In the genomic region with DNA sequence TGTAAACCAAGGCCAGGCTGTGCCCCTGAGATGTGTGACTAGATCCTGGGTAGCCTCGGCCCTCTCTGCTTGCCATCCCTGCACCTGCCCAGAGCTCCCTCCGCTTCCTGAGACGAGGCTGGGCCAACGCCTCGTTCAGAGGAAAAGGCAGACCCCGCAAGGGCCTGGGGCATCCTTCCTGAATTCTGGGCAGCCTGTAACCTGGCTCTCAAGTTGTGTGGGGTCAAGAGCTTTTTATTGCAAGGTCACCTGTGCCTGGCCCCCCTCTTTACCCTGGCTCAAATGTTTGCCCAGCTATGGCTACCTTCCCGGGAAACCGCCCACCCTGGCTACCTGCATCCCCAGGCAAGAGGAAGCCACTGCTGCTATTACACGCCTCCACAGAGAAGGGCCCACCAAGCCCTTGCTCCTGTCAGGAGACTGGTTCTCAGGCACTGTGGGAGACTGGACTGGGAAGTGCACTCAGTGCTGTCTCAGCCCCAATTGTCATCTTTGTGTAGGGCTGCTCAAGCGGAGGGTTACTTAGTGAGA, we compare ENCODE assay signal across 8 mouse cellular contexts. TPM values are rescaled to one million over a fixed set of nuclear protein-coding genes. Genes with fewer than 3 reads are reported as not detected.
DNase-seq lines count a peak whose midpoint lies in the region; ATAC-seq and TF ChIP-seq lines count a peak whose summit lies in the region.

No protein-coding gene starts in this region.

- no peaks in the 10 kb centered on the region for H3K9me3 ChIP-seq in intestine, postnatal 0 days (ENCODE audit: control insufficient read depth)
- no peaks in the 10 kb centered on the region for H3K9me3 ChIP-seq in midbrain, postnatal 0 days (ENCODE audit: low read length)

- peaks cover 2% of the 10 kb centered on the region; the same call in 1 of the 2 replicates for H3K4me1 ChIP-seq in embryonic fibroblast, embryonic 13.5 days (ENCODE audit: control insufficient read depth, insufficient read depth, low read length)
- H3K4me1 ChIP-seq in intestine, postnatal 0 days (replicated peaks; ENCODE audit: control insufficient read depth, insufficient read depth, low read length): peaks cover 13% of the 10 kb centered on the region; the same call in 1 of the 2 replicates
- H3K4me1 ChIP-seq in midbrain, postnatal 0 days (ENCODE audit: insufficient read depth, low read length): peaks cover 3% of the 10 kb centered on the region; the same call in 1 of the 2 replicates

- H3K4me3 ChIP-seq in C2C12 (ENCODE audit: insufficient read depth, poor library complexity, severe bottlenecking): peak overlapping the region; percentile 44
- H3K4me3 ChIP-seq in embryonic fibroblast, embryonic 13.5 days (ENCODE audit: insufficient read depth, low read length): peak overlapping the region; percentile 46
- peak overlapping the region; percentile 48 for H3K4me3 ChIP-seq in intestine, postnatal 0 days (ENCODE audit: low read depth, low read length)
- H3K4me3 ChIP-seq in midbrain, postnatal 0 days (ENCODE audit: low read depth, low read length): peak overlapping the region; percentile 56

- H3K36me3 ChIP-seq in C2C12 (ENCODE audit: control insufficient read depth, insufficient read depth): no peaks in the 10 kb centered on the region
- peaks cover 3% of the 10 kb centered on the region for H3K36me3 ChIP-seq in intestine, postnatal 0 days (ENCODE audit: control insufficient read depth, insufficient read depth)
- H3K36me3 ChIP-seq in midbrain, postnatal 0 days (ENCODE audit: insufficient read depth, low read length): no peaks in the 10 kb centered on the region

- ATAC-seq in intestine, postnatal 0 days: 0 out of 2 replicates have a peak, but pooled peaks have one; percentile 7
- peak; percentile 36; the same call in 1 of the 2 replicates for ATAC-seq in midbrain, postnatal 0 days (ENCODE audit: low FRiP score)

- TF ChIP-seq CTCF in C2C12 (IDR thresholded peaks at IDR 0.05; ENCODE audit: control insufficient read depth, insufficient read depth, insufficient read length): no peak
- no peak for TF ChIP-seq CTCF in embryonic fibroblast, embryonic 13.5 days (IDR thresholded peaks at IDR 0.05; ENCODE audit: borderline replicate concordance, insufficient read depth, low read length)
- no peak for TF ChIP-seq CTCF in intestine, postnatal 0 days (IDR thresholded peaks at IDR 0.05; ENCODE audit: low read depth)
- no peak for TF ChIP-seq CTCF in midbrain, postnatal 0 days (IDR thresholded peaks at IDR 0.05)

- peak overlapping the region; percentile 63 for H3ac ChIP-seq in C2C12 (ENCODE audit: control insufficient read depth, insufficient read length, low read depth)

- peak; percentile 13 for DNase-seq in embryo, embryonic 10 days (ENCODE audit: low spot score)
- no peak for DNase-seq in embryo, embryonic 9.5 days (ENCODE audit: extremely low spot score)
- DNase-seq in midbrain, postnatal 0 days (ENCODE audit: low spot score): no peak
- DNase-seq in right cerebral cortex, adult 2 months (ENCODE audit: low spot score in 2 of 2): no peak
- no peak for DNase-seq in yolk sac, embryonic 10.5 days (ENCODE audit: low spot score)

- peak overlapping the region; percentile 62 for H3K9ac ChIP-seq in intestine, postnatal 0 days (ENCODE audit: low read depth, low read length)
- H3K9ac ChIP-seq in midbrain, postnatal 0 days (replicated peaks; ENCODE audit: low read length, poor library complexity, severe bottlenecking): peak overlapping the region; percentile 72

- peak overlapping the region; percentile 82 for H3K4me2 ChIP-seq in intestine, postnatal 0 days (replicated peaks; ENCODE audit: low read depth)
- peak overlapping the region; percentile 82 for H3K4me2 ChIP-seq in midbrain, postnatal 0 days (ENCODE audit: low read depth, low read length, poor library complexity, severe bottlenecking)

- no peaks in the 10 kb centered on the region for H3K79me3 ChIP-seq in C2C12 (ENCODE audit: low read depth)

- H3K27ac ChIP-seq in embryonic fibroblast, embryonic 13.5 days (ENCODE audit: insufficient read depth, low read length): peak overlapping the region; percentile 63
- H3K27ac ChIP-seq in intestine, postnatal 0 days (ENCODE audit: low read depth, low read length): peak overlapping the region; percentile 75
- H3K27ac ChIP-seq in midbrain, postnatal 0 days (ENCODE audit: low read depth, low read length): peak overlapping the region; percentile 92

- no peaks in the 10 kb centered on the region for H3K79me2 ChIP-seq in C2C12 (ENCODE audit: control insufficient read depth, insufficient read depth)

- no peak; the same call in 1 of the 2 replicates for TF ChIP-seq POLR2A in embryonic fibroblast, embryonic 13.5 days (IDR thresholded peaks at IDR 0.05; ENCODE audit: low read depth, low read length)

- H3K27me3 ChIP-seq in C2C12 (ENCODE audit: control insufficient read depth, insufficient read depth, insufficient read length): no peaks in the 10 kb centered on the region
- H3K27me3 ChIP-seq in intestine, postnatal 0 days (replicated peaks; ENCODE audit: control insufficient read depth, insufficient read depth, low read length): no peaks in the 10 kb centered on the region
- H3K27me3 ChIP-seq in midbrain, postnatal 0 days (ENCODE audit: insufficient read depth, low read length): no peaks in the 10 kb centered on the region

- 21% methylated on average over 10 of the region's 10 CpGs for WGBS in intestine, postnatal 0 days
- 25% methylated on average over 10 of the region's 10 CpGs for WGBS in midbrain, postnatal 0 days

TF ChIP-seq in C2C12, 6 proteins besides CTCF, POLR2A, EP300 and RAD21:
- no peak for TF ChIP-seq MYOD1 (IDR thresholded peaks at IDR 0.05; ENCODE audit: control insufficient read depth, insufficient read length, low read depth)
- no peak for TF ChIP-seq MYOG (IDR thresholded peaks at IDR 0.05; ENCODE audit: control insufficient read depth, extremely low read depth, insufficient read length)
- TF ChIP-seq USF1 (IDR thresholded peaks at IDR 0.05; ENCODE audit: low read depth): no peak
- TF ChIP-seq CEBPB (IDR thresholded peaks at IDR 0.05; ENCODE audit: low read depth): no peak
- TF ChIP-seq MAX (IDR thresholded peaks at IDR 0.05): no peak
- no peak for TF ChIP-seq FOSL1 (IDR thresholded peaks at IDR 0.05; ENCODE audit: insufficient read depth, low read length, poor library complexity, severe bottlenecking)

RNA-seq across cellular contexts. Expression of a gene that starts 1.9 kb away (rescaled TPM):
- 10.8 TPM for polyA plus RNA-seq in C2C12 (2012; fragmentation: generic; extraction: Trizol)
- 0.49 and 1.6 TPM in 2 replicates for polyA plus RNA-seq in embryonic fibroblast, embryonic 13.5 days (2011; ENCODE audit: insufficient read length, low read depth, missing spikeins)
- polyA plus RNA-seq in intestine, postnatal 0 days (2015; fragmentation: Nextera tagmentation; extraction: Ambion mirVana): 20.0 and 21.1 TPM in 2 replicates
- total RNA-seq in midbrain, postnatal 0 days (2014; rRNA removed): 13.5 and 17.7 TPM in 2 replicates
- polyA plus RNA-seq in midbrain, postnatal 0 days (2015; fragmentation: Nextera tagmentation; extraction: Ambion mirVana): 15.4 and 19.6 TPM in 2 replicates

RNA-seq across cellular contexts. Expression of a gene that starts 26.1 kb away (rescaled TPM):
- 7.3 TPM for polyA plus RNA-seq in C2C12 (2012; fragmentation: generic; extraction: Trizol)
- polyA plus RNA-seq in embryonic fibroblast, embryonic 13.5 days (2011; ENCODE audit: insufficient read length, low read depth, missing spikeins): 1.8 and 2.5 TPM in 2 replicates
- 7.6 and 8.4 TPM in 2 replicates for polyA plus RNA-seq in intestine, postnatal 0 days (2015; fragmentation: Nextera tagmentation; extraction: Ambion mirVana)
- total RNA-seq in midbrain, postnatal 0 days (2014; rRNA removed): 8.2 and 13.2 TPM in 2 replicates
- 5.5 and 6.9 TPM in 2 replicates for polyA plus RNA-seq in midbrain, postnatal 0 days (2015; fragmentation: Nextera tagmentation; extraction: Ambion mirVana)

RNA-seq across cellular contexts. Expression of a gene that starts 32.5 kb away (rescaled TPM):
- polyA plus RNA-seq in C2C12 (2012; fragmentation: generic; extraction: Trizol): not detected
- polyA plus RNA-seq in embryonic fibroblast, embryonic 13.5 days (2011; ENCODE audit: insufficient read length, low read depth, missing spikeins): not detected in 2 replicates
- not detected in 2 replicates for polyA plus RNA-seq in intestine, postnatal 0 days (2015; fragmentation: Nextera tagmentation; extraction: Ambion mirVana)
- 1.5 and 1.8 TPM in 2 replicates for total RNA-seq in midbrain, postnatal 0 days (2014; rRNA removed)
- 4.3 and 5.1 TPM in 2 replicates for polyA plus RNA-seq in midbrain, postnatal 0 days (2015; fragmentation: Nextera tagmentation; extraction: Ambion mirVana)

RNA-seq across cellular contexts. Expression of a gene that starts 37.8 kb away (rescaled TPM):
- polyA plus RNA-seq in C2C12 (2012; fragmentation: generic; extraction: Trizol): 13.6 TPM
- 16.4 and 19.6 TPM in 2 replicates for polyA plus RNA-seq in embryonic fibroblast, embryonic 13.5 days (2011; ENCODE audit: insufficient read length, low read depth, missing spikeins)
- 15.5 and 15.6 TPM in 2 replicates for polyA plus RNA-seq in intestine, postnatal 0 days (2015; fragmentation: Nextera tagmentation; extraction: Ambion mirVana)
- total RNA-seq in midbrain, postnatal 0 days (2014; rRNA removed): 93.8 and 112 TPM in 2 replicates
- 49.2 and 52.9 TPM in 2 replicates for polyA plus RNA-seq in midbrain, postnatal 0 days (2015; fragmentation: Nextera tagmentation; extraction: Ambion mirVana)
